Mouse (Mus musculus): ENCODE data around the gene Rbm11. TPM values are rescaled to one million over a fixed set of nuclear protein-coding genes. Genes with fewer than 3 reads are reported as not detected.

Gene Rbm11
- polyA plus RNA-seq (2012; ENCODE audit: insufficient read depth, insufficient read length, missing spikeins) = not detected in 2 replicates

GRCm38 (mm10) chr16:75592671-75593500 is at the start of gene Rbm11:
Gene Rbm11, plus strand, starts transcription at chr16:75592844.
- Histone ChIP-seq H3K4me1 (ENCODE audit: control insufficient read depth, insufficient read depth, insufficient read length, low read length) (no peaks in the 10 kb centered on the region), H3K4me3 (ENCODE audit: insufficient read depth, low read depth, low read length) (peak within 1 kb of the TSS; percentile 84), H3K27ac (replicated peaks; ENCODE audit: low read depth, low read length) (no peak within 1 kb of the TSS)

- Histone ChIP-seq H3K4me3 (ENCODE audit: insufficient read depth, low read depth, low read length) (no peak overlapping the region), H3K4me1 (ENCODE audit: control insufficient read depth, insufficient read depth, insufficient read length, low read length) (no peaks in the 10 kb centered on the region), H3K27ac (replicated peaks; ENCODE audit: low read depth, low read length) (no peak overlapping the region)
Observed at GRCm38 (mm10) chr16:75545310-75545709, 47.3 kb upstream of the Rbm11 start.

GRCm38 (mm10) chr16:75562910-75563309 is 29.7 kb upstream of the Rbm11 start:
- no peaks in the 10 kb centered on the region for H3K4me1 ChIP-seq (ENCODE audit: control insufficient read depth, insufficient read depth, insufficient read length, low read length)
- no peak overlapping the region for H3K27ac ChIP-seq (replicated peaks; ENCODE audit: low read depth, low read length)
- no peak overlapping the region for H3K4me3 ChIP-seq (ENCODE audit: insufficient read depth, low read depth, low read length)

- H3K4me1 ChIP-seq (ENCODE audit: control insufficient read depth, insufficient read depth, insufficient read length, low read length) = no peaks in the 10 kb centered on the region
- no peak overlapping the region for H3K4me3 ChIP-seq (ENCODE audit: insufficient read depth, low read depth, low read length)
- no peak overlapping the region for H3K27ac ChIP-seq (replicated peaks; ENCODE audit: low read depth, low read length)
Observed at GRCm38 (mm10) chr16:75582279-75582678, 10.4 kb upstream of the Rbm11 start.

GRCm38 (mm10) chr16:75585961-75586360 is 6.7 kb upstream of the Rbm11 start, which contains the start of gene Lipi:
Gene Lipi, minus strand, starts transcription at chr16:75586061.
- no peaks in the 10 kb centered on the region for H3K4me1 ChIP-seq (ENCODE audit: control insufficient read depth, insufficient read depth, insufficient read length, low read length)
- no peak within 1 kb of the TSS for H3K4me3 ChIP-seq (ENCODE audit: insufficient read depth, low read depth, low read length)
- no peak within 1 kb of the TSS for H3K27ac ChIP-seq (replicated peaks; ENCODE audit: low read depth, low read length)

- Histone ChIP-seq H3K4me3 (ENCODE audit: insufficient read depth, low read depth, low read length) (no peak overlapping the region), H3K4me1 (ENCODE audit: control insufficient read depth, insufficient read depth, insufficient read length, low read length) (no peaks in the 10 kb centered on the region), H3K27ac (replicated peaks; ENCODE audit: low read depth, low read length) (no peak overlapping the region)
Observed at GRCm38 (mm10) chr16:75586466-75586865, 6.2 kb upstream of the Rbm11 start.

GRCm38 (mm10) chr16:75593501-75594183 is 998 bp downstream of the Rbm11 start:
- Histone ChIP-seq H3K4me1 (ENCODE audit: control insufficient read depth, insufficient read depth, insufficient read length, low read length) (no peaks in the 10 kb centered on the region), H3K27ac (replicated peaks; ENCODE audit: low read depth, low read length) (no peak overlapping the region)

GRCm38 (mm10) chr16:75606415-75606814 is 13.8 kb downstream of the Rbm11 start:
- Histone ChIP-seq H3K4me3 (ENCODE audit: insufficient read depth, low read depth, low read length) (no peak overlapping the region), H3K27ac (replicated peaks; ENCODE audit: low read depth, low read length) (no peak overlapping the region), H3K4me1 (ENCODE audit: control insufficient read depth, insufficient read depth, insufficient read length, low read length) (no peaks in the 10 kb centered on the region)

More at GRCm38 (mm10) chr16:75593501-75594183, 998 bp downstream of the Rbm11 start:
- H3K4me3 ChIP-seq (ENCODE audit: insufficient read depth, low read depth, low read length) = peak overlapping the region; percentile 84

GRCm38 (mm10) chr16:75612561-75612960 is 19.9 kb downstream of the Rbm11 start:
- Histone ChIP-seq H3K4me3 (ENCODE audit: insufficient read depth, low read depth, low read length) (no peak overlapping the region), H3K4me1 (ENCODE audit: control insufficient read depth, insufficient read depth, insufficient read length, low read length) (no peaks in the 10 kb centered on the region), H3K27ac (replicated peaks; ENCODE audit: low read depth, low read length) (no peak overlapping the region)

GRCm38 (mm10) chr16:75617651-75618349 is 25.2 kb downstream of the Rbm11 start:
- Histone ChIP-seq H3K4me1 (ENCODE audit: control insufficient read depth, insufficient read depth, insufficient read length, low read length) (no peaks in the 10 kb centered on the region), H3K4me3 (ENCODE audit: insufficient read depth, low read depth, low read length) (no peak overlapping the region), H3K27ac (replicated peaks; ENCODE audit: low read depth, low read length) (no peak overlapping the region)

GRCm38 (mm10) chr16:75627862-75628261 is 35.2 kb downstream of the Rbm11 start:
- H3K4me1 ChIP-seq (ENCODE audit: control insufficient read depth, insufficient read depth, insufficient read length, low read length) = no peaks in the 10 kb centered on the region
- no peak overlapping the region for H3K27ac ChIP-seq (replicated peaks; ENCODE audit: low read depth, low read length)
- no peak overlapping the region for H3K4me3 ChIP-seq (ENCODE audit: insufficient read depth, low read depth, low read length)

Other genes with a start within 250 kb of the Rbm11 start
- not detected in 2 replicates for gene Lipi, start 6.8 kb upstream of the Rbm11 start, polyA plus RNA-seq (2012; ENCODE audit: insufficient read depth, insufficient read length, missing spikeins)
- gene Hspa13, start 174.3 kb downstream of the Rbm11 start, polyA plus RNA-seq (2012; ENCODE audit: insufficient read depth, insufficient read length, missing spikeins) = 10.2 and 11.0 TPM in 2 replicates

All from brown adipose tissue, adult 24 weeks (tissue).